Mouse (Mus musculus) thymus, postnatal 10 days (tissue): Measurements from ENCODE around the gene Dhrs9.
"Not testable (repeated sequence)": the region's sequence is repeated elsewhere in the genome, so short reads cannot be mapped to it uniquely, and the experiment has no call there.

Experiments
- DNase-seq, 2 experiments: peaks; one replicate each; pipeline ENCODE4 v3.0.0; 2021; ENCODE audit warnings: low spot score in 2 of 2

Dhrs9 gene

DNA sequence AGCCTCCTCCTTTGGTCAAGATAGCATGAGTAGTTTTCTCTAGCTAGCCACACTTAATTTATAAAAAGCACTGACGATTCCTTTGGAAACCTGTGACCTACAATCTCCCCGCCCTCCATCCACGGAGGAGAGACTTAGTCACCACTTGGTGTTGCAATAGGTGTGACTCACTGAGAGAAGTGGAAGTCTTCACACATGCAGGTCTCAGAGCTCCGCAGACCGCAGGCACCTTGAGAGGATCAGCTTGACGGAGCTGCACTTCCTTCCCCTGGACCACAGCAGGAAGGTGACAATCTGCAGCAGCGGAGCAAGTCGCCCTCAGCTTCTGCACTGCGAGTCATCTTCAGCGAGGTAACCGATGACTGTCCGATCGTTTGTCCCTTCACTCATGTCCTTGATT, at the start of gene Dhrs9:
Gene Dhrs9 (plus strand): TSS at position 165 of the 400 bp plus-strand sequence.
- no peak for DNase-seq

DNA sequence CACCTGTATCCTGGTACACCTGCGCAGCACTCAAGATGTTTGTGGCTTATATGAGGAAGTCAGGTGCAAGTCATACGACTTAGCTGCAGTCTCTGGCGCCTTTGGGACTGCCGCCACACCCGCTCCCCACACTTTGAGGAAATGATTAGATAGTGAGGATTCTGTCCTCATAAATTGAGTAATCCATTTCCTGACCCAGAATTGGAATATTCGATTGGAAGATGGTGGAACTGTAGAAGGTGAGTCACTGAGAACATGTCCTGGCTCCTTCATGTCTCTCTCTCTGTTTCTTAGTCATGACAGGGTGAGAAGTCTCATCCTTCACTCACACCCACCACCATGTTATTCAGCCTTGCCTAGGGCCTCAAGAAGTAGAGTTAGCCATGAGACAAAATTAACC, 48.7 kb upstream of the Dhrs9 start:
- not testable (repeated sequence) for DNase-seq

DNA sequence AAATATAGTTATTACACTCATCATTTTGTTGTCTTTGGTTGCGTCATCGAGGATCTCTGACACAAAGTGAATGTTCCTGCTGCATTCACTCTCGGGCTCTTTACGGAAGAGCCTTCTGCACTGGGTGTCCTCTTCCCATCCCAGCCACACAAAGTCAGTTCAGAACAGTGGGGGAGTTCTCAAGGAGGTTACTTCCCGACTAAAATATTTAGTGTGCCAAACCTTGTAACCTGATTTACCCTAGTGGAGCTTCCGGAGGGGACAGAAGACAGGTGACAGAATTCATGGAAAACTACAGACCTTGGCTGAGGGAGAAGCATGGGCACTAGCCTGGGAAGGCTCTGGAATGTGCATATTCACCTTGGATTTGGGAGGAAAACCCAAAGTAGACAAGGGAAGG, 38.7 kb upstream of the Dhrs9 start:
- DNase-seq, result no peak

DNA sequence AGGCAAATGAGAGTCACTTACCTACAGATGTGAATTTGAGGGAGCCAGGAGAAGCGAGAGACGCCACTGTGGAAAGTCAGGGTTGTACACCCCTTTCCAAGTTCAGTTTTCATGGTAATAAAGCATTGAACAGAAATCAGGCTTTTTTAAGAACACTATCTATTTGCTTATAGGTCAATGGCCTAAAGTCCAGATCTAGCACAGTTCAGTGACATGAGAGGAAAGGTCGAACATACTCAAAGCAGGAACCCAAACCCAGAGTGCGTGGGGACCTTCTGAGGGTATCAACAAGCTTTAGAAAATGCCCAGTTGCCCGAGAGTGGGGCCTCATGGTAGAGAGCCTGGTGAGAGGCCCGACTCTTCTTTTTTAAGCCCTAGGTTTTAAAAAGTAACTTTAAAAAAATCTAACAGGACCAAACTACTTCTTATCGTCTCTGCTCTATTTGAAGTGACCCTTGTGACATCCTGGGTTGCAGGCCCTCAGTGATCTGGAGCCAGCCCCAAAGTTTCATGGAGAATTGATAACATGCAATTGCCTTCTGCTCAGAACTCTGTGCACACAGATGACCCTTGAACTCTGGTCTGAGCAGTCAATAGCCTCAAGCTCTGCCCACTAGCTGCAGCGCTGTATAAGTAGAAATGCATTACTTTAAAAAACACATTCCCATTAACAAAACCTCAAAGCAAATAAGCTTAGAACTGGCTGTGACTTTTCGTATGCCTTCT, 37.6 kb upstream of the Dhrs9 start, which contains the start of gene Abcb11:
Gene Abcb11 (minus strand): TSS at position 121 of the 726 bp plus-strand sequence.
- no peak for DNase-seq

DNA sequence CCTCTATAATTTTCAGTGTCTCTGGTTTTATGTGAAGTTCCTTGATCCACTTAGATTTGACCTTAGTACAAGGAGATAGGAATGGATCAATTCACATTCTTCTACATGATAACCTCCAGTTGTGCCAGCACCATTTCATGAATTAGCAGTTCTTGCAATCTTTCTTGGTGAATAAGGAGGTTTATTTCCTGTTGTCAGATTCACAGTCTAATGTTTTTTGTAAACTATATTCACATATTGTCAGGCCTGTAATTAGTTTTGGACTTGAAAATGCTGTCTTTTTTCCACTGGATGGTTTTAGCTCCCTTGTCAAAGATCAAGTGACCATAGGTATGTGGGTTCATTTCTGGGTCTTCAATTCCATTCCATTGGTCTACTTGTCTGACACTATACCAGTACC, 24.8 kb upstream of the Dhrs9 start:
- not testable (repeated sequence) for DNase-seq

DNA sequence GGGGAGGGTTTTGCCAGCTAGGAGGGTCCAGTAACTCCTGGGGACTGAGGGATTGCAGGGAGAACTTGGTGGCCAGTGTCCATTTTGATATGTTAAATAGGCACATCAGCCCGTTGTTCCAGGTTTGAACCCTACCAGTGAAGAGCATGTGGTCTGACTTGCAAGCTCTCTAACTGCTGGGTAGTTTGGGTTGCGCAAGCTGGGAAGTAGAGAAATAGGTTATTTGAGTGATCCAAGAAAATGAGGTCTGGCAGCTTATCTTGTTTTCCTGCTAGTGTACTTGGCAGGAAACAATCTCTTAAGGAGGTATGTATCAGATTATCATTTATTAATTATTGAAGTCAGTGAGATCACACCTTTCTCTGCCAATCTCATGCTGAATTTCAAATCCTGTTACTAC, 15.4 kb upstream of the Dhrs9 start:
- DNase-seq, result no peak

DNA sequence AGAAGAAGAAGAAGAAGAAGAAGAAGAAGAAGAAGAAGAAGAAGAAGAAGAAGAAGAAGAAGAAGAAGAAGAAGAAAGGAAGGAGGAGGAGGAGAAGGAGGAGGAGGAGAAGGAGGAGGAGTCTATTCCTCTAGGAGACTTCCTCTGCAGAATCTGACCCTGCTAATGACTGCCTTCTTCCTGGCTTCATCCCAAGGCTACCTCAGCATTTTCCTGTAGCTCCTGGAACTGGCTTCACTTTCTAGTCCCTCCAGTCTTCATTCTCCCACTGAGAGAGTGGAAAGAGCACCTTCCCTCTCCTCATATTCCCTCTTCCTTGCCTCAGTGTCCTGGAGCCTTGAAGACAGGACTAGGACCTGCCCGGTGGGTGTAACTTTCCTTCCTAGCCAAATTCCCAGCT, 15.0 kb upstream of the Dhrs9 start:
- no peak for DNase-seq

DNA sequence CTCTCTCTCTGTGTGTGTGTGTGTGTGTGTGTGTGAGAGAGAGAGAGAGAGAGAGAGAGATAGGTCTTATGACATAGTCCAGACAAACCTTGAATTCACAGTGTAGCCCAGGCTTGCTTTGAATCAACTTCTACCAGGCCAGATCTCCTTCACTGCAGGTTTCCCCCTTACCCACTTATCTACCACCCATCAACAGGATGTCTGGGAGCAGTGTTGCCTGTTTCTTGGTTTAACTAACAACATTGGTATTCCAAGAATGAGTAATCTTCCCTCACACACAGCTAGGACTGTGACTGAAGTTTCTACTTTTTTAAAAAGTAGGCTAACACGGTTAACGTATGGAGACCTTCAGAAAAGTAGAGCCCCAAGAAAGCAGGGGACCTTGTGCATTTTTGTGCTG, 3.5 kb upstream of the Dhrs9 start:
- no peak for DNase-seq

DNA sequence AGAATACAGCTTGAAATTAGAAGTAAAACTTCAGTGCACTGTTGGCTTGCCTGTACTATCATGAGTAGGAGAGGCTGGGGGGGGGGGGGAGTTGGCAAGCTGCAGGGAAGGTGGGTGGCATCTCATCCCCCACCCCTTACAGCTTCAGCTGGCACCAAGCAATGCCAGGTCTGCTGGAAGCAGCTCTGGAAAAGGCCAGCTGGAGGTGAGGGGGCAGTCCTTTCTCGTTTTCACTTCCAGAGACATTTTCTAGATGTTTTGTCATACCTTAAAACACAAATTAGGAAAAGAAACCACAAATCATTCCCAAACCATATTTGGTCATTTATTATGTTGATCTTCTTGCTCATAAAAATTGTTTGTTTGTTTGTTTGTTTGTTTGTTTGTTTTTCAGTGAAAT, 444 bp upstream of the Dhrs9 start:
- no peak for DNase-seq

DNA sequence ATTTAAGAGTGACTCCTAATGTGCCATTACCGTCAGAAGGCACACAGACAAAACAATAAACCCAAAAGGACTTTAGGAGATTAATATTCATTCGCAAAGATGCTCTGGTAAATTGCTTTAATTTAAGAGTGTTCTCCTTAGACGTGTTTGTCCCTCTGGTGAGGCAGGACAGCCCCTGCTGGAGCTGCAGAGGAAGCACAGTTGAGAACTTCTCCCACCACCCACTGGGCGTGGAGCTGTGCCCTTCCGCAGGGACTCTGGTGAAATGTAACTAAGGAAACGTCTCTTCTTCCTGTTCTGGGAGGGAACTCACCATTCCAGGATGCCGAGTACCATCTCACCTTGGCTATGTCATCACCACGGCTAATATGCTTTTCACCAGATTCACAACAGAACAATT, 1.5 kb downstream of the Dhrs9 start:
- no peak for DNase-seq

DNA sequence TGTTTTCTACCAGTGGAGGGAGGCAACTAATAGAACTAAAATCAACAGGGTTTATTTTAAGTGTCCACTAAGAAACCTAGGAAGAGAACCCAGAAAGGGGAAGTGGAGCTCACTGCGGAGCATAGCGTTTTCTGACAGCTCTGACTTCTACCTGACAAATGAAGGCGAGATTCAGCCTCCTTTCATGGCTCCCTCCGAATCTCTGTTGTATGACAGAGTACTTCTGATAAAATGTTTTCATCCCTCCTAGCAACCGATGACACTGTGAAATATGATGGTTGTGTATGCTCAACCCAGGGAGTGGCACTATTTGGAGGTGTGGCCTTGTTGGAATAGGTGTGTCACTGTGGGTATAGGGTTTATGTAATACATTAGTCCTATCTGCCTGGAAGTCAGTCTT, 2.6 kb downstream of the Dhrs9 start:
- no peak for DNase-seq

DNA sequence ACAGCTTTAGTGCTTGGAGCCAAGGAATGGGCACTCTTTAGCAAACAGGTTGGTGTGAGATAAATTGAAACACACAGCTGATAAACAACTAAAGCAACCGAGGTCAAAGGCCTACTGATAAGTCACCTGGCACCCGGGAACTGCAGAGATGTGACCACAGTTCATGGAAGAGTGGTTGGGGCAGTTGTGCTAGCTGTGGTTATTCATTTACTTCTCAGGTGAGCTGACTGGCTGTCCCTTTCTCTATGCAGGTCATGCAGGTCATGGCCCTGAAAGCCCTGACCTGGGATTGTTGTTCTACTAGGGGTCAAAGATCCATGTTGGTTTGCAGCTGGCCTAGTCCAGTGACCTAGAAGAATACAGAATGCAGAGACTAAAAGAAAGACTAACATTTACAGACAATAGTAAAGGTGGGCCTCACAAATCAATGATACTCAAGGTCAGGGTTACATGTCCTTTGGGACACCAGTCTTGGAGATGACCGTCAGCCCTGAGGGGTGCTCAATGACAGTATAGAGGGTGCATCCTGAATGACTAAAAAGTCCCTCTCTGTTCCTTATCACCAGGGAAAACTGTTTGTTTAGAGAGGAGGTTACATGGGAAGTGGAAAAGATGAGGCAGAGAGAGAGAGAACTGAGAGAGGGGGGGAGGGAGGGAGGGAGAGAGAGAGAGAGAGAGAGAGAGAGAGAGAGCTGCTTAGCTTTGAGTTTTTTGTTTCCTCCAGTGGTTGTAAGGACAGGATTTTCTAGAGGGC, 6.0 kb downstream of the Dhrs9 start:
- DNase-seq, result no peak

DNA sequence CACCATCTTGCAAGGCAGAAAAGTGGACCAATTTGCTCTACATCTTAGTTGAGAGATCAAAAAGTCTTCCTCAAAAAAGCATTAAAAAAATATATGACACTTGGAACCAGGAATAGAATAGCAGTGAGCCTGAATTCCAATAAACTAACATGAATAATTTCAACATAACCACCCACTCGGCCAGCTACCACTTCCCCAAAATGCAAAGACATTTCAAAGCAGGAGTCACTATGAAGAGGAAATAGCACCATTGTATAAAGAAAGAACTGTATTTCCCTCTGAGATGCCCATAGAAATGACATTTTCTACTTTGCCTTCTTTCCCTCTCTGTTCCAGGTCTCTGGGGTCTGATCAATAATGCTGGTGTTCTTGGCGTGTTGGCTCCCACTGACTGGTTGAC, 13.7 kb downstream of the Dhrs9 start:
- no peak for DNase-seq

DNA sequence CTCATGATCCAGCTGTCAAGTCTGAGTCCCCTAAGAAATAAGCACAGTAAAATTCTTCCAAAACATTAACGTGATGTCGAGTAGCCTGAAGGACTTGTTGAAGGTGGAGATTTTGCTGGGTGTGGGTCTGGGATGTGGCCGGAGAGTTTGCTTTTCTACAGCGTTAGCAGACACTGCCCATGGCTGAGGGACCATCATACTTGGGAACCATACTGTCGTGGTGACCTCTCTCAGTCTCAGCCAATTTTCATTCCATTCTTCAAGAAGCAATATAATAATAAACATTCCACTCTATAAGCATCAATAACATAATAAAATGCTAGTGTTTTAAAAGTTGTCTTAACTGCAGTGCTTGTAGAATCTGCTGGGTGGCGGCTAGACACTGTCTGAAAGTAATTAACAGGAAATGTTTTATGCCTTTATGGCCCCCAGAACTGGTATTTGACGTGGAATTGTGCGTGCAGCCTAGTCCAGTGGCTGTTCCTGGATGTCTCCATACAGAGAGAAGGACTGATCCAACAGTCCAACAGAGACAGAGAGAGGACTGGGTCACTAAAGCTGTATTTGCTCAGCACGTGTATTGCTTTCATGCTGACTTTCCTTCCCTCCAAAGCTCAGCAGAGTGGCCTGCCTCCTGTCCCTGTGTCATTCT, 15.5 kb downstream of the Dhrs9 start:
- DNase-seq, result no peak

DNA sequence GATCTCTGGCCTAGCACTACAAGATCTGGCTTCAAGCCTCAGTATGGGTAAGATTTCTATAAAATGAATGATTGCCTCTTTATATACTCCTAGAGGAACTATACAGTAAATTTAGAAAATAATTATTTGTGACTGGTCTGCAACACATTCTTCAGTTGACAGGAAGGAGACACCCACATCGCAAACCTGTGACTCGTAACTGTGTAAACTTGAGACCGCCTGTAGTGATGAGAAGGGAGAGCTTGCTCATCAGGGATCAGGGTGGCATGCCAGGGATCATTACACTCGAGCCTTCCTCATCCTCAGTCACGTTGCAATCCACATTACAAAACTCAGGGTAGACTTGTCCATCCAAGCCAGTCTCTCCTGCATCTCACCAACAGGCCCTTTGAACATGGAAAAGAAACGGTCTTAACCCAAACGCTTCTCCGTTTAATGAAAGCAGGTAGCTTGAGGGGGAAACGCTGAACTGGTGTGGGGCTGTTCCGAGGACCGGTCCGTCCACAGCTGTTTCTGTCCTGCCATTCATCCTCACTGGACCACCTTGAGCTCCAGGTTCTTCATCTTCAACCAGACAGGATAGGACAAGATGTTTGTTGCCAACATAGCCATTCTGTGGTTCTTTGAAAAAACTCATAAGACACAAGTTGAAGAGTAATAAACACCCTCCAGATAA, 16.7 kb downstream of the Dhrs9 start:
- DNase-seq, result no peak

DNA sequence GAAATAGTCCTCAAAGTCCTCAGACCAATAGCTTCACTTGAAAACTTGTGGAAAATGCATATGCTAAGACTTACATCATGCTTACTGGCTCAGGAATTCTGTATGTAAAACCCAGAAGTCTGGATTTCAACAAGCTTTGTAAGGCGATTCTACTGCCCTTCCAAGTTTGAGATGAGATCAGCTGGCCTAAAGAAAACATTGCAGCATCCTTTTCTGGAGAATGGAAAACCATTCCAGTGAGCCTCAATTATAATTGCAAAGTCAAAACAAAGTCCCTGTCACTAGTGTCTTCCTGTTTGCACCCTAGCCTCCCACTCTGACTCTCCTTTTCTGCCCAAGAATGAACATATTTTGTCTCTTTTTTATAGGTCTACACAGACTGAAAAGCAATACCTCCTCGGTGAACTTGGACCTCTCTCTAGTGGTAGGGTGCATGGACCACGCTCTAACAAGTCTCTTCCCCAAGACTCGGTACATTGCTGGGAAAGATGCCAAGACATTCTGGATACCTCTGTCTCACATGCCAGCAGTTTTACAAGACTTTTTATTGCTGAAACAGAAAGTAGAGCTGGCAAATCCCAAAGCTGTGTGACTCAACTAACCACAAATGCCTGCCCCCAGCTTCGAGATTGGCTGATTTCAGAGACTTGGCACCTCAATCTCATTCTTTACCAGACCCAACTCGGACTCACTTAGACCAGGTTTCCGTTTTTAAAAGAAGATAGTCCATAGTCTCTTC, 20.8 kb downstream of the Dhrs9 start:
- no peak for DNase-seq

DNA sequence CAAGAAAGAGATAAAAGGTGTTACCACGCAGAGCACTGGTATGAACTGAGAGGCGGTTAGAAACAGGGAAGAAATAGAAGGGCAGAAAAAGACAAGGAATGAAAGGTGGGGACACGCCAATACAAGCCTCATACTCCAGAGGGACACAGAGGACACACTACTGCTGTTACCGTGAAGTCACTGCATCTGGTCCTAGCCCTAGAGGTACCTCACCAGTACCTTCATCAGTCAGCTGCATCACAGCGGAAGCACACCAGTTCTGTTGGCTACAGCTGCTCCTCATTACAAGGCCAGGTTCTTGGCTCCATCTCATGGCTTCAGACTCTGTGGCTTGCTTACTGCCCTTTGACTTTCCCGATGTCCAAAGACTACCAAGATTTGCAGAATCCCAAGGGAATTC, 21.6 kb downstream of the Dhrs9 start:
- DNase-seq, result no peak

DNA sequence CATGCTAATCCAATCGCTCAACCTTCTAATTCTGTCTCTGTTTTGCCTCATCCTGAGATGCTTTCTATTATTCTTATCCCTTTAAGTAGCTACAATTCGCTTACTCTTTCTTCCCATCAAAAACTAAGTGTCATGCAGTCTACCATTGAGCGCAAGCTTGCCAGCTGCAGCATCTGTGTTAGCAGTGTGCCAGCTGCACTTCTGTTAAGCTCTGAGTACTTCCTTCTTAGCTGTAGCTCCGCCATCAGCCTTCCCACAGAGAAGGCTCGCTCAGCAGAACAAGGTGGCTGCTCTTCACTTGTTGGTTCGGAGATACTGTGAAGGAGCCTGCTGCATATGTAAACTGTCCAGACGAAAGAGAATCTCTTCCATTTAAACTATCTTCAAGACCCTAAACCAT, 22.1 kb downstream of the Dhrs9 start:
- DNase-seq, result no peak

DNA sequence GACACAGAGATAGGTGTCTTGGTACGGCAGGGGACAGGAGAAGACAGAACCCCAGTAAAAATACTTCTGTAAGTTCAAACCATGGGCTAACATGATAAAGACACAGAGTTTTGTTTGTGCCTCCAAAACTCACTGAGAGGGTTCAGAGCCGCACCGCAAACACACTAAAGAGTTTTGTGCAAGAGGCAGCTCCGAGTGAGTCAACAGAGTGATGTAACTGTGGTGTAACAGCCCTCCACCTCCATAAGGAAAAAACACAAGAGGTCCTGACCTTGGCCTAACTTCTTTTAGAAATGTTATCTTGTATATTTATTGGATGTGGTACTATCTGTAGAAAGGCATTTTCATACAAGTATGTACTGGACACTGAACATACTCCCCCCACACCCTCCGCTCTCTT, 25.4 kb downstream of the Dhrs9 start:
- DNase-seq, result no peak

DNA sequence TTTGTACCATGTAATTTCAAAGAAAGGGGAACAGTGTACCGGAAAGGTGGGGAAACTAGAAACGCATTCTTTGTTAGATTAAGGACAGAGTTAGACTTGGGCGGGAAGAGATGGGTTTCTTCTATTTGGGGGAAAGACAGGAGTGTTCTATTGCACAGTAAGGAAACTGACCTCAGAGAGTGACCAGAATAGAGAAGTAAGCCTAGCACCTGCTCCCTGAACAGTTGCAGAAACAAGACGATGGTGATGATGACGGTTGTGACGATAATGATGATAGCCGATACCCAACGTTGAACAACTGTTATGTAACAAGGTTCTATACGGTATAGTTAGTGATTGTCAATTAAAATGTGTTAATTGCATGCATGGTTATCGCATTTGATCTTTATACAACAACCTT, 34.3 kb downstream of the Dhrs9 start:
- DNase-seq, result no peak

DNA sequence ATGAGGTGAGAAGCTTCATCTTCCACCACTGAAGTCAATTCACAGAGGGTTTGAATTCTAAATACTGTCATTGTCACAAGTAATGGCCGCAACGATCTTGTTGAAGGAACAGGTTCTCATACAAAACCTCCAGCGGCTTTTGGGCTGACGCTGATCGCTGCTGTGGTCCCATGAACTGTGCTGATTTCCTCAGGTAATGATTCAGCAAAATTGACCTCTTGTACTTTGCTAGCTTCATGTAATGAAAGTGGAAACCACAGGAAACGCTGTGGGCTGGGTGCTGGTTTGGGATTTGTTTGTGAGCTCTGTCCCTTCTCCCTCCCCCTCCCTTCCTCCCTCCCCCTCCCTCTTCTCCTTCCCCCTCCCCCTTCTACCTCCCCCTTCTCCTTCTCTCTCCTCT, 34.8 kb downstream of the Dhrs9 start:
- DNase-seq, result no peak
